Mouse (Mus musculus) cerebellum, adult 2 months (tissue): ENCODE results near the gene Retreg1.

Experiments
- CTCF ChIP-seq: fragments of 200-500 bp; IDR thresholded peaks from 2 replicates; pipeline ENCODE4 v1.5.1; 2011; ENCODE audit warnings: low read depth, mild to moderate bottlenecking, control low read depth, low read length, moderate library complexity, borderline replicate concordance; ENCODE audit not compliant: insufficient read depth
- POLR2A ChIP-seq: fragments of 200-500 bp; IDR thresholded peaks from 2 replicates; pipeline ENCODE4 v1.6.1; 2011; ENCODE audit warnings: low read length, control low read depth, borderline replicate concordance; ENCODE audit not compliant: insufficient read depth

DNA sequence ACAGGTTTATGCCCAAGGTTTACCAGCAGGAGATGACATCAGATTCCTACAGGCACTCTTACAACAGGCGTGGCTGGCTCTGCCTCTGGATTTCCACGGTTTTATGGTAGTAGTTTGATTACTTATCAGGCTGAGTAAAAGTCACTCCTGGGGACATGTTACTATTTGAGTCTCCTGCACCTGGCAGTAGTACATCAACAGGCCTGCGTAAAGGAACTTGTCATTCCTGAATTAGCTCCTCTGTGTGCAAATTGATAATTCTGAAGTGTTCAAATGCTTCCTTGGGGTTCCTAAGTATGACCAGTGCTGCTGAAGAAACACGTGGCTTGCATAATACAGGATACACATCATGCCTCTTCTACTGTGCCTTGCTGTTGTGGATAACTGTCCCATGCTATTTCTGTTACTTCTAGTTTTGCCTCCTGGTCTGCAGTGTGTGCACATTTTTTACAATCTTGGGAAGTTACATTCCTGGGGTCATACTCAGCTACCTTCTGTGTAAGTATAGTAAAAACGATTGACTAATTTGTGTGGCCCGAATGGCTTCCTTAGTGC, 123.3 kb downstream of the Retreg1 start:
- TF ChIP-seq CTCF = no peak
- no peak for TF ChIP-seq POLR2A
